ENCODE assay signal across 8 mouse cellular contexts in the genomic region with DNA sequence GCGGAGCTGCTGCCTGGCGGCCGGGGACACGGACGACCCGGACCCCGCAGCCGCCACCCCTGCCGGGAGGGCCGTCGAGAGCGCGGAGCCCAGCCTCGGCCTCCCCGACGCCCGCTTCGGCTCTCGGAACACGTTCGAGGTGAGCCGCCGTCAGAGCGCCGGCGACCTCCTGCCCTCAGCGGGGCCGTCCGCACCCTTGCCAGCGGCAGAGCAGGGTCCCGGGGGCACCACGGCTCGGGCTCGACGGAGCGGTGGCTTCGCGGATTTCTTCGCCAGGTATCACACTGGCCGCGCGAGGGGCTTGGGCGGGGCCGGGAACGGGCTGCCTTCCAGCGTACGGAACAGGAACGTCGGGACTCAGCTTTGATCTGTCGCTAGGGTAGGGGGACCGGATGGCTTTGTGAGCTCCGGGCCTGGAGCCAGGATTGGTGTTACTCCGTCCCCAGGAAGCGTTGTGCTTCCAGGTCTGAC. TPM values are rescaled to one million over a fixed set of nuclear protein-coding genes. Genes with fewer than 3 reads are reported as not detected.
DNase-seq lines count a peak whose midpoint lies in the region; ATAC-seq and TF ChIP-seq lines count a peak whose summit lies in the region.

No protein-coding gene starts in this region.

- H3K27me3 ChIP-seq in forebrain, embryonic 13.5 days, result no peaks in the 10 kb centered on the region

- no peak for TF ChIP-seq CTCF in lung, adult 2 months (IDR thresholded peaks at IDR 0.05; ENCODE audit: insufficient read depth, low read length)
- TF ChIP-seq CTCF in olfactory bulb, adult 2 months (IDR thresholded peaks at IDR 0.05; ENCODE audit: insufficient read depth, low read depth, low read length), result no peak

- TF ChIP-seq POLR2A in lung, adult 2 months (IDR thresholded peaks at IDR 0.05; ENCODE audit: borderline replicate concordance, extremely low read depth, low read depth, low read length), result no peak
- TF ChIP-seq POLR2A in olfactory bulb, adult 2 months (IDR thresholded peaks at IDR 0.05; ENCODE audit: insufficient read depth, low read depth, low read length), result no peak

- peak; percentile 10; the same call in 1 of the 2 replicates for ATAC-seq in cerebellum, adult (ENCODE audit: insufficient number of reproducible peaks, low FRiP score, low TSS enrichment)
- peak; percentile 59 for ATAC-seq in forebrain, embryonic 13.5 days

- H3K36me3 ChIP-seq in forebrain, embryonic 13.5 days (ENCODE audit: poor library complexity, severe bottlenecking), result no peaks in the 10 kb centered on the region

- peak overlapping the region; percentile 64 for H3K4me2 ChIP-seq in forebrain, embryonic 13.5 days

- WGBS in forebrain, embryonic 13.5 days, result under 1% methylated on average over 47 of the region's 54 CpGs
- whole genome bisulfite sequencing in lung, adult 2 months, result under 1% methylated on average over 54 of the region's 54 CpGs
- WGBS in olfactory bulb, adult 2 months, result under 1% methylated on average over 54 of the region's 54 CpGs

- H3K4me3 ChIP-seq in forebrain, embryonic 13.5 days, result peak overlapping the region; percentile 82
- H3K4me3 ChIP-seq in lung, adult 2 months (replicated peaks; ENCODE audit: extremely low read depth, low read depth, low read length), result peak overlapping the region; percentile 84
- H3K4me3 ChIP-seq in olfactory bulb, adult 2 months (ENCODE audit: insufficient read depth, low read depth, low read length), result peak overlapping the region; percentile 85

- H3K4me1 ChIP-seq in forebrain, embryonic 13.5 days, result peaks cover 15% of the 10 kb centered on the region
- H3K4me1 ChIP-seq in lung, adult 2 months (ENCODE audit: control insufficient read depth, insufficient read depth, low read length), result no peaks in the 10 kb centered on the region
- peaks cover 3% of the 10 kb centered on the region; the same call in 1 of the 2 replicates for H3K4me1 ChIP-seq in olfactory bulb, adult 2 months (ENCODE audit: control insufficient read depth, insufficient read depth, low read length)

- H3K9ac ChIP-seq in forebrain, embryonic 13.5 days, result peak overlapping the region; percentile 85

- peak; percentile 72 for DNase-seq in MN1 (ENCODE audit: low spot score)
- DNase-seq in heart, postnatal 10 days, result peak; percentile 69 to 75
- peak; percentile 75 to 81 for DNase-seq in kidney, postnatal 25 days
- peak; percentile 57 for DNase-seq in lung, adult 2 months
- peak; percentile 7 to 55 for DNase-seq in urinary bladder, adult 18-20 months (ENCODE audit: low spot score in 2 of 2)

- no peaks in the 10 kb centered on the region for H3K9me3 ChIP-seq in forebrain, embryonic 13.5 days (replicated peaks)

- peak overlapping the region; percentile 88 for H3K27ac ChIP-seq in forebrain, embryonic 13.5 days
- H3K27ac ChIP-seq in olfactory bulb, adult 2 months (ENCODE audit: insufficient read depth, low read depth, low read length), result no peak overlapping the region

- intact Hi-C loops in heart, postnatal 10 days (cut with DNase I), result loop anchor here (5.0 kb wide), 1 partner anchor 80 kb away; no protein-coding TSS in a partner anchor

RNA-seq across cellular contexts. Expression of a gene that starts 0.8 kb away (rescaled TPM):
- 3.4 and 3.8 TPM in 2 replicates for polyA plus RNA-seq in forebrain, embryonic 13.5 days (2015; fragmentation: Nextera tagmentation; extraction: Ambion mirVana)
- total RNA-seq in heart, postnatal 10 days (2021), result 1 to 10 TPM; 6.8 to 6.9 TPM
- 3.5 and 4.9 TPM in 2 replicates for polyA plus RNA-seq in lung, adult 2 months (2012; rRNA removed)
- polyA plus RNA-seq in olfactory bulb, adult 2 months (2012; ENCODE audit: insufficient read depth, insufficient read length, low replicate concordance, missing spikeins), result not detected in 2 replicates

RNA-seq across cellular contexts. Expression of a gene that starts 18.2 kb away (rescaled TPM):
- polyA plus RNA-seq in forebrain, embryonic 13.5 days (2015; fragmentation: Nextera tagmentation; extraction: Ambion mirVana), result 7.5 and 8.4 TPM in 2 replicates
- total RNA-seq in heart, postnatal 10 days (2021), result 1 to 10 TPM; 8.0 to 8.9 TPM
- 1.9 and 2.7 TPM in 2 replicates for polyA plus RNA-seq in lung, adult 2 months (2012; rRNA removed)
- not detected in 2 replicates for polyA plus RNA-seq in olfactory bulb, adult 2 months (2012; ENCODE audit: insufficient read depth, insufficient read length, low replicate concordance, missing spikeins)
